Mouse (Mus musculus): ENCODE data around the gene Ppp1r21. TPM values are rescaled to one million over a fixed set of nuclear protein-coding genes. Genes with fewer than 3 reads are reported as not detected.

Gene Ppp1r21
- polyA plus RNA-seq, 1 experiment from 2014 or later: 15.9 TPM

GRCm38 (mm10) chr17:88588228-88588627, 58.3 kb downstream of the Ppp1r21 start:
- H3K4me1 ChIP-seq: peaks cover 5% of the 10 kb centered on the region; the same call in 1 of the 2 replicates
- no peaks in the 10 kb centered on the region for H3K27me3 ChIP-seq (ENCODE audit: low read depth, poor library complexity, severe bottlenecking)
- 95% methylated on average over 8 of the region's 8 CpGs for WGBS
- no peak overlapping the region for H3K27ac ChIP-seq
- H3K9me3 ChIP-seq (replicated peaks): no peaks in the 10 kb centered on the region
- H3K4me3 ChIP-seq: no peak overlapping the region
- no peak for DNase-seq (ENCODE audit: low spot score)
- H3K36me3 ChIP-seq: peaks cover 43% of the 10 kb centered on the region

- Histone ChIP-seq H3K36me3 (peaks cover 22% of the 10 kb centered on the region), H3K4me3 (no peak overlapping the region)
- 93% methylated on average over 6 of the region's 6 CpGs for WGBS
Observed at GRCm38 (mm10) chr17:88590251-88590650, 60.3 kb downstream of the Ppp1r21 start.

GRCm38 (mm10) chr17:88595071-88595470, 65.2 kb downstream of the Ppp1r21 start:
- Histone ChIP-seq H3K36me3 (no peaks in the 10 kb centered on the region), H3K27ac (no peak overlapping the region), H3K4me3 (no peak overlapping the region), H3K4me1 (peaks cover 35% of the 10 kb centered on the region), H3K9me3 (replicated peaks) (no peaks in the 10 kb centered on the region), H3K27me3 (ENCODE audit: low read depth, poor library complexity, severe bottlenecking) (no peaks in the 10 kb centered on the region)
- 85% methylated on average over 4 of the region's 4 CpGs for WGBS
- DNase-seq (ENCODE audit: low spot score): no peak

More at GRCm38 (mm10) chr17:88590251-88590650, 60.3 kb downstream of the Ppp1r21 start:
- Histone ChIP-seq H3K9me3 (replicated peaks) (no peaks in the 10 kb centered on the region), H3K4me1 (no peaks in the 10 kb centered on the region), H3K27me3 (ENCODE audit: low read depth, poor library complexity, severe bottlenecking) (no peaks in the 10 kb centered on the region), H3K27ac (no peak overlapping the region)
- DNase-seq (ENCODE audit: low spot score): no peak

GRCm38 (mm10) chr17:88596068-88596467, 66.2 kb downstream of the Ppp1r21 start:
- Histone ChIP-seq H3K4me1 (peaks cover 35% of the 10 kb centered on the region), H3K4me3 (no peak overlapping the region), H3K27ac (0 out of 2 replicates have a peak overlapping the region, but pooled peaks have one; percentile 90), H3K36me3 (no peaks in the 10 kb centered on the region), H3K27me3 (ENCODE audit: low read depth, poor library complexity, severe bottlenecking) (no peaks in the 10 kb centered on the region), H3K9me3 (replicated peaks) (no peaks in the 10 kb centered on the region)
- DNase-seq (ENCODE audit: low spot score): no peak
- 57% methylated on average over 4 of the region's 4 CpGs for WGBS

- H3K9me3 ChIP-seq (replicated peaks): no peaks in the 10 kb centered on the region
- H3K27me3 ChIP-seq (ENCODE audit: low read depth, poor library complexity, severe bottlenecking): no peaks in the 10 kb centered on the region
- no peaks in the 10 kb centered on the region for H3K36me3 ChIP-seq
- peaks cover 35% of the 10 kb centered on the region for H3K4me1 ChIP-seq
- WGBS: 29% methylated on average over 16 of the region's 16 CpGs
- H3K4me3 ChIP-seq: peak overlapping the region; percentile 69
- no peak for DNase-seq (ENCODE audit: low spot score)
- H3K27ac ChIP-seq: peak overlapping the region; percentile 90
Observed at GRCm38 (mm10) chr17:88596544-88597221, 66.8 kb downstream of the Ppp1r21 start.

- H3K4me3 ChIP-seq: peak within 1 kb of the TSS; percentile 69
- no peaks in the 10 kb centered on the region for H3K36me3 ChIP-seq
- no peaks in the 10 kb centered on the region for H3K27me3 ChIP-seq (ENCODE audit: low read depth, poor library complexity, severe bottlenecking)
- under 1% methylated on average over 40 of the region's 41 CpGs for WGBS
- peak; percentile 90 for DNase-seq (ENCODE audit: low spot score)
- H3K4me1 ChIP-seq: peaks cover 35% of the 10 kb centered on the region
- H3K27ac ChIP-seq: peak within 1 kb of the TSS; percentile 90
- H3K9me3 ChIP-seq (replicated peaks): no peaks in the 10 kb centered on the region
Observed at GRCm38 (mm10) chr17:88597222-88598055, 67.5 kb downstream of the Ppp1r21 start, which contains the start of gene Ston1. Ston1 (plus strand) TSS chr17:88597684.

- peaks cover 35% of the 10 kb centered on the region for H3K4me1 ChIP-seq
- H3K27me3 ChIP-seq (ENCODE audit: low read depth, poor library complexity, severe bottlenecking): no peaks in the 10 kb centered on the region
- no peak for DNase-seq (ENCODE audit: low spot score)
- peak overlapping the region; percentile 69 for H3K4me3 ChIP-seq
- 8% methylated on average over 5 of the region's 5 CpGs for WGBS
- H3K27ac ChIP-seq: peak overlapping the region; percentile 90
- H3K9me3 ChIP-seq (replicated peaks): no peaks in the 10 kb centered on the region
- H3K36me3 ChIP-seq: no peaks in the 10 kb centered on the region
Observed at GRCm38 (mm10) chr17:88598056-88598420, 68.1 kb downstream of the Ppp1r21 start.

- Histone ChIP-seq H3K36me3 (peaks cover 3% of the 10 kb centered on the region; the same call in 1 of the 2 replicates), H3K4me1 (peaks cover 35% of the 10 kb centered on the region), H3K4me3 (peak overlapping the region; percentile 69), H3K27ac (peak overlapping the region; percentile 75), H3K27me3 (ENCODE audit: low read depth, poor library complexity, severe bottlenecking) (no peaks in the 10 kb centered on the region), H3K9me3 (replicated peaks) (no peaks in the 10 kb centered on the region)
- peak; percentile 45 for DNase-seq (ENCODE audit: low spot score)
- 22% methylated on average over 14 of the region's 14 CpGs for WGBS
Observed at GRCm38 (mm10) chr17:88598570-88599368, 68.9 kb downstream of the Ppp1r21 start.

- DNase-seq (ENCODE audit: low spot score): no peak
- WGBS: 80% methylated on average over 8 of the region's 8 CpGs
- no peak overlapping the region for H3K27ac ChIP-seq
- H3K9me3 ChIP-seq (replicated peaks): no peaks in the 10 kb centered on the region
- no peak overlapping the region for H3K4me3 ChIP-seq
- H3K4me1 ChIP-seq: peaks cover 35% of the 10 kb centered on the region
- H3K27me3 ChIP-seq (ENCODE audit: low read depth, poor library complexity, severe bottlenecking): no peaks in the 10 kb centered on the region
- peaks cover 6% of the 10 kb centered on the region; the same call in 1 of the 2 replicates for H3K36me3 ChIP-seq
Observed at GRCm38 (mm10) chr17:88600492-88601026, 70.6 kb downstream of the Ppp1r21 start.

- no peak overlapping the region for H3K4me3 ChIP-seq
- no peaks in the 10 kb centered on the region for H3K27me3 ChIP-seq (ENCODE audit: low read depth, poor library complexity, severe bottlenecking)
- no peak for DNase-seq (ENCODE audit: low spot score)
- no peak overlapping the region for H3K27ac ChIP-seq
- H3K4me1 ChIP-seq: peaks cover 8% of the 10 kb centered on the region
- H3K9me3 ChIP-seq (replicated peaks): no peaks in the 10 kb centered on the region
- WGBS: 92% methylated on average over 11 of the region's 11 CpGs
- H3K36me3 ChIP-seq: peaks cover 6% of the 10 kb centered on the region; the same call in 1 of the 2 replicates
Observed at GRCm38 (mm10) chr17:88603943-88604342, 74.0 kb downstream of the Ppp1r21 start.

- H3K27ac ChIP-seq: no peak overlapping the region
- DNase-seq (ENCODE audit: low spot score): no peak
- H3K4me3 ChIP-seq: no peak overlapping the region
- H3K27me3 ChIP-seq (ENCODE audit: low read depth, poor library complexity, severe bottlenecking): no peaks in the 10 kb centered on the region
- peaks cover 6% of the 10 kb centered on the region; the same call in 1 of the 2 replicates for H3K36me3 ChIP-seq
- WGBS: 86% methylated on average over 2 of the region's 2 CpGs
- H3K4me1 ChIP-seq: peaks cover 6% of the 10 kb centered on the region
- H3K9me3 ChIP-seq (replicated peaks): no peaks in the 10 kb centered on the region
Observed at GRCm38 (mm10) chr17:88606056-88606455, 76.1 kb downstream of the Ppp1r21 start.

GRCm38 (mm10) chr17:88609361-88609760, 79.4 kb downstream of the Ppp1r21 start:
- no peak for DNase-seq (ENCODE audit: low spot score)
- Histone ChIP-seq H3K27ac (no peak overlapping the region), H3K9me3 (replicated peaks) (no peaks in the 10 kb centered on the region)

More at GRCm38 (mm10) chr17:88609361-88609760, 79.4 kb downstream of the Ppp1r21 start:
- Histone ChIP-seq H3K27me3 (ENCODE audit: low read depth, poor library complexity, severe bottlenecking) (no peaks in the 10 kb centered on the region), H3K4me1 (peaks cover 9% of the 10 kb centered on the region), H3K36me3 (no peaks in the 10 kb centered on the region), H3K4me3 (no peak overlapping the region)
- 84% methylated on average over 15 of the region's 15 CpGs for WGBS

Data from limb, embryonic 10.5 days (tissue).